14 mouse cellular contexts compared by ENCODE assay signal in genomic region chr11:69528031-69528390, GRCm38 (mm10). TPM values are rescaled to one million over a fixed set of nuclear protein-coding genes. Genes with fewer than 3 reads are reported as not detected.
DNase-seq lines count a peak whose midpoint lies in the region; ATAC-seq lines count a peak whose summit lies in the region.
"Had no signal": no experiment of that assay in that cellular context is flagged by ENCODE, and none has a peak within 500 bp of the region (broad histone marks: within the 10 kb centered on the region; RNA-seq: fewer than 3 reads in every experiment).

No protein-coding gene starts in this region.

- no peaks in the 10 kb centered on the region for H3K27me3 ChIP-seq in neural tube, embryonic 11.5 days (ENCODE audit: control insufficient read depth, insufficient read depth, low read length)
- H3K27me3 ChIP-seq in hindbrain, embryonic 13.5 days: no peaks in the 10 kb centered on the region
- H3K27me3 ChIP-seq in midbrain, embryonic 12.5 days: no peaks in the 10 kb centered on the region

- H3K4me1 ChIP-seq in neural tube, embryonic 11.5 days (ENCODE audit: control insufficient read depth, insufficient read depth, low read length): peaks cover 8% of the 10 kb centered on the region
- peaks cover 20% of the 10 kb centered on the region for H3K4me1 ChIP-seq in hindbrain, embryonic 13.5 days (replicated peaks)
- H3K4me1 ChIP-seq in midbrain, embryonic 12.5 days: peaks cover 23% of the 10 kb centered on the region

- no peaks in the 10 kb centered on the region for H3K9me3 ChIP-seq in neural tube, embryonic 11.5 days (ENCODE audit: control insufficient read depth, low read length)
- no peaks in the 10 kb centered on the region for H3K9me3 ChIP-seq in hindbrain, embryonic 13.5 days
- no peaks in the 10 kb centered on the region for H3K9me3 ChIP-seq in midbrain, embryonic 12.5 days

- no peak for ATAC-seq in neural tube, embryonic 11.5 days (ENCODE audit: insufficient read depth, low FRiP score, low TSS enrichment)
- 0 out of 2 replicates have a peak, but pooled peaks have one; percentile 25 for ATAC-seq in hindbrain, embryonic 13.5 days (ENCODE audit: low FRiP score)
- peak; percentile 16; the same call in 1 of the 2 replicates for ATAC-seq in midbrain, embryonic 12.5 days (ENCODE audit: low FRiP score, low read depth)
- ATAC-seq: liver, postnatal 0 days had no signal

- peak overlapping the region; percentile 43 for H3K4me2 ChIP-seq in neural tube, embryonic 11.5 days (ENCODE audit: low read depth)
- H3K4me2 ChIP-seq in hindbrain, embryonic 13.5 days: peak overlapping the region; percentile 51; the same call in 1 of the 2 replicates
- no peak overlapping the region for H3K4me2 ChIP-seq in midbrain, embryonic 12.5 days (replicated peaks)

- peak overlapping the region; percentile 77; the same call in 1 of the 2 replicates for H3K9ac ChIP-seq in neural tube, embryonic 11.5 days (ENCODE audit: low read length)
- peak overlapping the region; percentile 74 for H3K9ac ChIP-seq in hindbrain, embryonic 13.5 days
- H3K9ac ChIP-seq in midbrain, embryonic 12.5 days (replicated peaks): no peak overlapping the region
- H3K9ac ChIP-seq: liver, postnatal 0 days had no signal

- no peak for DNase-seq in neural tube, embryonic 11.5 days (ENCODE audit: low spot score)
- DNase-seq in neural tube, embryonic 10.5 days (ENCODE audit: extremely low spot score, low spot score): no peak
- DNase-seq in left cerebral cortex, adult 18-20 months (ENCODE audit: low spot score in 2 of 2): no peak
- DNase-seq in cerebellum, adult 9-10 months: no peak
- no peak for DNase-seq in adrenal gland, postnatal 14 days
- DNase-seq in right cerebral cortex, adult 2 months (ENCODE audit: low spot score in 2 of 2): no peak
- DNase-seq: adrenal gland, postnatal 25 days; kidney, adult 18-20 months; liver, postnatal 0 days; right cerebral cortex, postnatal 14 days; thymus, adult 2 months had no signal

- WGBS in neural tube, embryonic 11.5 days: 79% methylated on average over 4 of the region's 4 CpGs
- WGBS in hindbrain, embryonic 13.5 days: 72% methylated on average over 4 of the region's 4 CpGs
- WGBS in midbrain, embryonic 12.5 days: 71% methylated on average over 4 of the region's 4 CpGs

- no peak overlapping the region for H3K4me3 ChIP-seq in neural tube, embryonic 11.5 days (ENCODE audit: low read depth, low read length)
- no peak overlapping the region for H3K4me3 ChIP-seq in hindbrain, embryonic 13.5 days
- no peak overlapping the region for H3K4me3 ChIP-seq in midbrain, embryonic 12.5 days

- H3K36me3 ChIP-seq in neural tube, embryonic 11.5 days (ENCODE audit: control insufficient read depth, insufficient read depth, low read length): no peaks in the 10 kb centered on the region
- H3K36me3 ChIP-seq in hindbrain, embryonic 13.5 days: no peaks in the 10 kb centered on the region
- H3K36me3 ChIP-seq in midbrain, embryonic 12.5 days: no peaks in the 10 kb centered on the region

- H3K27ac ChIP-seq in neural tube, embryonic 11.5 days (ENCODE audit: low read depth, low read length): peak overlapping the region; percentile 87; the same call in 1 of the 2 replicates
- peak overlapping the region; percentile 98 for H3K27ac ChIP-seq in hindbrain, embryonic 13.5 days
- peak overlapping the region; percentile 96 for H3K27ac ChIP-seq in midbrain, embryonic 12.5 days (replicated peaks)

RNA-seq across cellular contexts. Expression of gene Dnah2, which starts 20.9 kb away (rescaled TPM):
- 0.92 and 1.2 TPM in 2 replicates for polyA plus RNA-seq in neural tube, embryonic 11.5 days (2014; fragmentation: Nextera tagmentation; extraction: Ambion mirVana)
- 2.1 and 2.7 TPM in 2 replicates for polyA plus RNA-seq in hindbrain, embryonic 13.5 days (2015; fragmentation: Nextera tagmentation; extraction: Ambion mirVana)
- 1.9 and 2.3 TPM in 2 replicates for polyA plus RNA-seq in midbrain, embryonic 12.5 days (2016; fragmentation: Nextera tagmentation; extraction: Ambion mirVana)
- total RNA-seq in left cerebral cortex, adult 18-20 months (2021): 1 to 10 TPM; 2.2 to 3.7 TPM
- total RNA-seq in adrenal gland, postnatal 14 days (2021): 0.22 and 0.49 TPM in 2 replicates
- total RNA-seq: megakaryocyte progenitor cell, adult 5-6 weeks had no signal

RNA-seq across cellular contexts. Expression of gene Efnb3, which starts 32.0 kb away (rescaled TPM):
- 9.6 and 9.7 TPM in 2 replicates for polyA plus RNA-seq in neural tube, embryonic 11.5 days (2014; fragmentation: Nextera tagmentation; extraction: Ambion mirVana)
- polyA plus RNA-seq in hindbrain, embryonic 13.5 days (2015; fragmentation: Nextera tagmentation; extraction: Ambion mirVana): 90.1 and 92.0 TPM in 2 replicates
- 78.3 and 84.6 TPM in 2 replicates for polyA plus RNA-seq in midbrain, embryonic 12.5 days (2016; fragmentation: Nextera tagmentation; extraction: Ambion mirVana)
- 10 to 100 TPM; 51.9 to 65.6 TPM for total RNA-seq in left cerebral cortex, adult 18-20 months (2021)
- 1.5 and 2.0 TPM in 2 replicates for total RNA-seq in adrenal gland, postnatal 14 days (2021)

RNA-seq across cellular contexts. Expression of gene Wrap53, which starts 52.0 kb away (rescaled TPM):
- 34.5 and 34.6 TPM in 2 replicates for polyA plus RNA-seq in neural tube, embryonic 11.5 days (2014; fragmentation: Nextera tagmentation; extraction: Ambion mirVana)
- 23.0 and 24.2 TPM in 2 replicates for polyA plus RNA-seq in hindbrain, embryonic 13.5 days (2015; fragmentation: Nextera tagmentation; extraction: Ambion mirVana)
- polyA plus RNA-seq in midbrain, embryonic 12.5 days (2016; fragmentation: Nextera tagmentation; extraction: Ambion mirVana): 29.6 and 33.2 TPM in 2 replicates
- 10 to 100 TPM in 1 of 2 experiments, 1 to 10 TPM in 1; 9.2 to 10.7 TPM for total RNA-seq in left cerebral cortex, adult 18-20 months (2021)
- total RNA-seq in adrenal gland, postnatal 14 days (2021): 9.2 and 10.1 TPM in 2 replicates

RNA-seq across cellular contexts. Expression of gene Trp53, which starts 52.1 kb away (rescaled TPM):
- polyA plus RNA-seq in neural tube, embryonic 11.5 days (2014; fragmentation: Nextera tagmentation; extraction: Ambion mirVana): 169 and 175 TPM in 2 replicates
- 76.3 and 78.1 TPM in 2 replicates for polyA plus RNA-seq in hindbrain, embryonic 13.5 days (2015; fragmentation: Nextera tagmentation; extraction: Ambion mirVana)
- polyA plus RNA-seq in midbrain, embryonic 12.5 days (2016; fragmentation: Nextera tagmentation; extraction: Ambion mirVana): 109 and 117 TPM in 2 replicates
- total RNA-seq in left cerebral cortex, adult 18-20 months (2021): 10 to 100 TPM; 22.9 to 25.9 TPM
- total RNA-seq in adrenal gland, postnatal 14 days (2021): 66.4 and 78.4 TPM in 2 replicates
